Mouse (Mus musculus): Measurements from ENCODE around the gene Ly6g6d.

DNA sequence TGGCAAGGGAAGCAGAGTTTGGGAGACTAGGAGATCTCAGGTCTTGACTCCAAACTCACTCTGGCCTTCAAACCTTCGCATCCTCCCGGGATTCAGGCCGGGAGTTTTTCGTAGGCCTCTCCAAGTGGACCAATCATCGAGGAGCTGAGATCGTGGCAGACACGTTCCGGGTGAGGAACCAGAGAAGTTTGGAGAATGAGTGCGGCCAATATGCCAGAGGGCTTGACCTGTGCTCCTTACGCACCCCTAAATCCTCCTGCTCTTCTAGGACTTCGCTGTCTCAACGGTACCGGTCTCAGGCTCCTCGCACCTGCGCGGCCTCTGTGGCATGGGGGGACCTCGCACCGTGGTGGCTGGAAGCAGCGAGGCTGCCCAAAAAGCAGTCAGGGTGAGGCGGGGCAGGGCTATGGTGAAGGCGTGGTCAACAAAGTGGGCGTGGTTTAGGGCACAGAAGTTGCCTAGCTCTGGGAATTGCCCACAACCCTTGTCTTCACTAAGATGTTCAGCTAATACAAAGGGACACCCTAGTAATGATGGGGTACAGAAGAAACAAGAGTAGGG lies 17.0 kb downstream of the Ly6g6d start:
- TF ChIP-seq GATA1 (IDR thresholded peaks at IDR 0.05; ENCODE audit: borderline replicate concordance, low read length) (no peak), FLI1 (IDR thresholded peaks at IDR 0.05; ENCODE audit: low read length) (no peak)

Data from megakaryocyte, embryonic 14.5 days (primary cell).